Mouse (Mus musculus): ENCODE results near the gene Kctd5. TPM values are rescaled to one million over a fixed set of nuclear protein-coding genes. Genes with fewer than 3 reads are reported as not detected.
"Not testable (repeated sequence)": the region's sequence is repeated elsewhere in the genome, so short reads cannot be mapped to it uniquely, and the experiment has no call there.

Gene Kctd5
- total RNA-seq (2021): 10 to 100 TPM; 25.4 to 26.0 TPM

DNA sequence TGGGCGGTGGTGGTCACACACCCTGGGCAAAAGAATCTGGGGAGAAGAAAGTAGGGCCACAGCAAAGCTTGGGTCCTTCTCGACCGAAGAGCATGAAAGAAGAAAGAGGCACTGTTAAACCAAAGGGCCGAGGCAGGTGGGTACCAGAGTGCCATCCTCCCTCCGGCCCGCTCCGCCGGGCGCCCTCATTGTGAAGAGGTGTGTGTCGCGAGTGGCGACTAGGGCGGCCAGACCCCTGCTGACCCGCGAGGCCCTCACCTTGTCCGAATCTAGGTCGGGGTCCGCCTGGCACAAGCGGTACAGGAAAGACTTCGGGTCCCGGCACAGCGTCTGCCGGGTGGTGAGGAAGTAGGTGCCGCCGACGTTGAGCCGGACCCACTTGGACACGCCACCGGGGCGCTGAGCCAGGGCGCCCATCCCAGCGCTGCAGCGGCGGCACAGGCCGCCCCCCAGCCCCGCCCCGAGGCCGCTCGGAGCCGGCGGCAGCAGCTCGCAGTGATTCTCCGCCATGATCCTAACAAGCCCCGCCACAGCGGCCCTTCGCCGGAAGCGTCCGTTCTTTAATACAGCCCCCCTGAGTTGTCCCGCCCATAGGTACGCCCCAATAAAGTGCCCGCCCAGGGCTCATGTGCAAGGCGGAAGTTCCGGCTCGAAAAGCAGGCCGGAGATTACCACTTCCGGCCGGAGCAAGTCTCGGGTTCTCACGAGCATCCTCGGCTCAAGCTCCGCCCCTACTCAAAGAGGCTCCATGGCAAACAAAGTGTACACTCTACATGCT is at the start of gene Kctd5:
Kctd5 (minus strand) TSS at position 567 of the 778 bp plus-strand sequence.
- DNase-seq: peak; percentile 96

- DNase-seq: no peak
Observed at GRCm38 (mm10) chr17:24119446-24119845, 46.2 kb upstream of the Kctd5 start.

DNA sequence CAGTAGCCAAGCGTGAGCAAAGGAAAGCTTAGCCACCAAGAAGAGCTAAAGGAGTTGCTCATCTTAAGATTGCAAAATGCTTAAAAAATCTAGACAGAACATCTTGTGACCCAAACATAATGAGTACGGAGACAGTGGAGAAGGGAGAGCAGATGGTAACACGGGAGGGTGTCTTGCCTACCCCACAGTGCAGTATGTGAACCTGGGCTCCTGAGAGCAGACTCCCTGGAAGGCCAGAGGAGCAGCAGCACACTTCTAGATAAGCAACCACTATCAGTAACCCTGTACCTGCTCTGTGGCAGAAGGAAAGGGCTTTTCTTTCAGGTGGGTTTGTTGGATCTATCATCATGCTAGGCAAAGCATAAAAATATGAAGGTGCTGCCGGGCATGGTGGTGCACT is 39.7 kb upstream of the Kctd5 start:
- DNase-seq: no peak

DNA sequence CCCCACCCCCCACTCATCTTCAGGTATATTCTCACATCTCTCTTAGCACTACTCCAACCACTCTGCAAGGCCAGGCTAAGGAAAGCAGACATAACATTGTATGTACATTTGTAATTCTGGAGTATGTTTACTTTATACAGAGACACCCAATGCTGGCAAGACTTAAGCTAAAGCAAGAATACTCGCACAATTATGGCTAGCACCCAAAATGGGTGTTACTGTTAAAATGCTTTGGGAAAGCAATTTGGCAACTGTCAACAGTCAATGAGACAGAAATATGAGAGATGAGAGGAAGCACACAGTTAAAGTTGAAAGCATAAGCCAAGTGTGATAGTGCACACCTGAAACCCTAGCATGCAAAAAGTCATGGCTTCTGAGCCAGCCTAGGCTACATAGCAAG is 38.0 kb upstream of the Kctd5 start:
- DNase-seq: no peak

GRCm38 (mm10) chr17:24108896-24109295 is 35.6 kb upstream of the Kctd5 start:
- DNase-seq: peak; percentile 59

GRCm38 (mm10) chr17:24105111-24105510 is 31.8 kb upstream of the Kctd5 start:
- no peak for DNase-seq

GRCm38 (mm10) chr17:24098354-24098753 is 25.1 kb upstream of the Kctd5 start:
- DNase-seq: no peak

- no peak for DNase-seq
Observed at GRCm38 (mm10) chr17:24090575-24090974, 17.3 kb upstream of the Kctd5 start.

GRCm38 (mm10) chr17:24086399-24086798 is 13.1 kb upstream of the Kctd5 start:
- DNase-seq: not testable (repeated sequence)

DNA sequence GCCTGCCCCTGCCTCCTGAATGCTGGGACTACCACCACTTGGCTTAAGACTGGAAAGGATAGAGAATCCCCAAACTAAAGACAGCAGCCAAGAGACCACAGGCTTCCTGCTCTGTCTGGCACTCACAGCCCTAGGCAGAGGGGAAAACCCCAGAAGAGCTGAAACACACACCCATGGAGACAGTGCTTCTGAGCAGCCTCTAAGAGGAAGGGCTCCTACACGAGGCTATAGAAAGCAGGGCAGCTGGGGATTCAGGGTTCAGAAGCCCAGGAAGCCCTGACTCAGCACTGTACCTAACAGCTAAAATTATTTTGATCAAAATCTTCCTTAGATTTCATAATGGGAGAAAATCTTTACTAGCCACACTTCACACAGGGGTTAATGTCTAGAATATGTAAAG is 11.3 kb upstream of the Kctd5 start:
- DNase-seq: no peak

- DNase-seq: no peak
Observed at GRCm38 (mm10) chr17:24077101-24077500, 3.8 kb upstream of the Kctd5 start.

GRCm38 (mm10) chr17:24069531-24069930 is 3.8 kb downstream of the Kctd5 start:
- DNase-seq: no peak

DNA sequence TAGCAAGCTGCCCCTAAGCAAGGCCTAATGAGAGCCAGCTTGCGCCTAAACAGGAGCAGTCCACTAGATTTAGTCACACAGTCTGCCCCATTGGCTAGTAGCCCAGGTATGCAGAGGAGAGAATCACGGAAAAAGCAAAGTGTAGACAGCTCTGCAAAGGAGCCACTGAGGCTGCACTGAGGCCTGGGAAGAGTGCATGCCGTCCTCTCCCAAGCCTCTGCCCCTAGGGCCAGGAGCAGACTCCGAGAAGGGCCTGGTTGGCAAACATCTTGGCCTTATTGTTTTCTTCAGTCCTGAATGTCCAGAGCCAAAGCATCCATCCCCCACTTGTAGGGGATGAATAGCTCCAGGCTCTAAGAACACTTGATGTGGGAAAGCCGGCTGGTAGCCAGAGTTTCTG is 5.0 kb downstream of the Kctd5 start:
- DNase-seq: no peak

- no peak for DNase-seq
Observed at GRCm38 (mm10) chr17:24062459-24063155, 10.7 kb downstream of the Kctd5 start.

DNA sequence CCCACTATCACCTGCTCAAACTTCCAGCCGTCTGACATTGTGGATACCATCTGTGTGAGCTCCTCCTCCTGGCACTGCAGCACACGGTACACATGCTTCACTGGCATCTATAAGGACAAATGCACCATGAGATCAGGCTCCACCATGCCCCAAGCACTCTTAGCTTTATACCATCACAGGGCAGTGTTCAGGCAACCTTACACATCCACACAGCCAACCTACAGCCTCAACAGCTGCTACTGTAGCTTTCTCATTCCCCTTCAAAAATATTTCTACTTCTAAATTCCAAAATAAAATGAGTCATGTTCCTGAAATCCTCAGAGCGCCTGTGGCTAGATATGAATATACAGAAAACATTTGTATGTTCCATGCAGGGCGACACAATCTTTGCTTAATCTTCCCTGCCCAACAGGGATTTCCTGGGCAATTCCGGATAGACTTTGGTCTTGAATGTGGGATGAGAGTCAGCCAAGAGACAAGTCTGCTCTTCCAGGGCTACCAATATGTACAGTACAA is 15.5 kb downstream of the Kctd5 start:
- DNase-seq: no peak

DNA sequence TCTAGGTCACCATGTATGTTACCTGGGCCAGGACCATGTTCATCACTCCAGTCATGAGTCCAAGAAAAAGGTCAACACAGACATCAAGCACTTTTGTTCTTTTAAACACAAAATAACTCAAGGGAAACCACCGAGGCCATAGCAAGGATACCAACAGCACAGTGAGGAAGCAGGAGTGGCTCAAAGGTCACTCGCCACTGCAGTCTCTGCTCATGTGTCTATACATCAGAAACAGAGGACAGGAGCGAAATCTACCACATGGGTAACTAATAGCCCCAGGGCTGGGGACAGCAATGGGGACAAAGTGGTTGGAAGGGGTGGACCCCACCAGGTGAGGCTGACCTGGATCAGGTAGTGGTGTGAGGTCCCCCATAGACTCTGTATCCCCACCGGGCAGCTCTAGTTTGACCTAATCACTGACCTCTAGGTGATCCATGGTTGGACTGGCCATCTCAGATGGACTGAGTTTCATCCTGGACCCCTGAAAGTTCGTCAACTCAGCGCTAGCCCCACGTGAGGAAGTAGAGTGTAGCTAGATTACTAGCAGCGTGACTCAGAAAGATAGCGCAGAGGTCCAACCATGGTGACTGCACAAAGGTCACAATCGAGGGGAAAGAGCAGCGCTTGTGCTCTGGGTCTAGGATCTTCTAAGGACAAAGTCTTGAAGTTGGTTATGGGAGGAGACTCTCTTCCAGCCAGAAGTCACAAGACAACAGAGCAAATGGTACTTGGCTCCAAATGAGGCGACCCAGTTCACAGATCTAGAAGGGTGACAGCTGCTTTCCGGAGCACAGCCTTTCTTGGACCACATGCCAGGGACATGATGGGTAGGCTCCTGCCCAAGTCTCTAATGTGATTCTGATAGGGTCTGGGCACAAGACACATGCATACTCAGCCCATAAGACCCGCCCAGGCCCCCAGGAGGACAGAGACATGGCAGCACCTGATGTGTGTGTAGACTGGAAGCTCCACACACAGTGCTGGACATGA is 16.4 kb downstream of the Kctd5 start:
- no peak for DNase-seq

DNA sequence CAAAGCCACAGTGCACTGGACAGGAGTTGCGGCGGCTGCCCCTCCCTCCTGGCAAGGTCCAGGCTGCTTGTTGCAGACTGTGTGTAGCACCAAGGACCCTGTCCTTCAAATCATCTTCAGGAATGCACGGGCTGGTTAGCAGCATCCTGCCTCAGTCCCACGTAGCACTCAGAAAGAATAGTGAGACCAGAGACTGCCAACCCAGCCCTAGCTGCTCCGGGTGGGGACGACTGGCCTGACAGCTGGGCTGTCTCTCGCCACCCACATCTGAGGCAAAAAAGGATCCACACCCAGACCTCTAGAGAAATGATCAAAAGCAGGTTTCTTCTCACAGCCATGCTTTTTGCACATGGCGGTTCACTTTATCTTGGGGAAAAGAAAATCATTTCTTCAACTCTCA is 24.3 kb downstream of the Kctd5 start:
- DNase-seq: no peak

DNA sequence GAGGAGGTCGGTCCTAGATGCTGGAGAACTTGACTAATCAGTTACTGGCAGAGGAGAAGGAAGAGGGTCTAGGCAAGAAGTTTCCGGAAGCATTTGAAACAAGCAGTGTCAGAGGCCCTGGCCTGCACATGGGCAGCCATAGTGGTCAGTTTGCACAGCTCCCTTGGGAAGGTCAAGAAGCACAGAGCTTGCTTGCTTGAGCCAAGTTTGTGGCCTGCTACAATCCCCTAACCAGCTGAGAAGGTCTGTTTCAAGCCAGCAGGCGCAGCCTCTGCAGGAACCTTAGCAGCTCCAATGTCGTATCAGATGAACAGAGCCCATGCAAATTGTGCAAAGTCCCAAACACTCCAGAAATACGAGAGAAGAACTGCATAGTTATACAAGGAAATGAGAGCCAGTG is 25.2 kb downstream of the Kctd5 start:
- DNase-seq: no peak

DNA sequence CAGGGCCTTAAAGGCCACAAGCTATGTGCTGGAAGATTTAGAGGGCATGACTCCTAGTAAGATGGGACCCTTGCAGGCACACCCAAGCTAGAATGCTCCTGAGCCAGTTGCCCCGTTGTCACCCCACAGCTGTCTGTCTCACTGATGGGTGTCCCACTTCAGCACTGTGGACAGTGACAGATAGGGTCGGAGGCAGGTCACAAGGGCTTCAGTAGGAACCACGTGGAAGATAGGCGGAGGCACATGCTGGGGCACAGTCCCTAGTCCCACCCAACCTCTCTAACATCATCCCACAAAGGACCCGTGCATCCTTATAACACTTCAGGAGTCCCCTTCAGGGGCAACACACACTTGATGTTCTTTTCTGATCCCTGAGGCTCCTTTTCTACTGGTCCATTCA is 27.3 kb downstream of the Kctd5 start:
- no peak for DNase-seq

DNA sequence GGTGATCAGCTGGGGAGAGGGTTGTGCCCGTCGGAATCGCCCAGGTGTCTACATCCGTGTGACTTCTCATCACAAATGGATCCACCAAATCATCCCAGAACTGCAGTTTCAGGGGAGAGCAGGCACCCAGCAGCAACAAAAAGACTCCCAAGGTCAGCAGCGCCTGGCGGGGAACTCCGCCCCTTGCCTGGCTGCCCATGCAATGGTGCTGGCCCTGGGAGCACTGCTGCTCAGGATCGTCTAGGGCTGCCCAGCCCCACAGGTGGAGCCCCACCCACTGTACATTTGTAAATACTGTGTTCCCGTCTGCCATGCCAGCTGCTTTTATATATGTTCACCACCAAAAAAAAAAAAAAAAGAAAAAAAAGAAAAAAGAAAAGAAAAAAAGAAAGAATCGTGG is 27.7 kb downstream of the Kctd5 start:
- no peak for DNase-seq

GRCm38 (mm10) chr17:24044482-24044881 is 28.8 kb downstream of the Kctd5 start:
- DNase-seq: no peak

- no peak for DNase-seq
Observed at GRCm38 (mm10) chr17:24037844-24038243, 35.4 kb downstream of the Kctd5 start, which contains the start of gene Prss27. Gene Prss27, plus strand, starts transcription at chr17:24038144.

- DNase-seq: no peak
Observed at GRCm38 (mm10) chr17:24037360-24037759, 35.9 kb downstream of the Kctd5 start.

All from heart, postnatal 4 days (tissue).